ENCODE assay signal across 8 mouse cellular contexts in genomic region chr4:135573251-135573808, GRCm38 (mm10). TPM values are rescaled to one million over a fixed set of nuclear protein-coding genes. Genes with fewer than 3 reads are reported as not detected.
DNase-seq lines count a peak whose midpoint lies in the region; ATAC-seq and TF ChIP-seq lines count a peak whose summit lies in the region.

Gene Grhl3, minus strand, starts transcription at chr4:135573630.

- peak within 1 kb of the TSS; percentile 52 for H3K9ac ChIP-seq in heart, embryonic 15.5 days

- no peak for TF ChIP-seq POLR2A in brain, embryonic 14.5 days (IDR thresholded peaks at IDR 0.05; ENCODE audit: borderline replicate concordance, extremely low read depth, insufficient read depth, insufficient read length, poor library complexity, severe bottlenecking)

- no peaks in the 10 kb centered on the region for H3K9me3 ChIP-seq in heart, embryonic 15.5 days (replicated peaks)

- no peak within 1 kb of the TSS for H3K27ac ChIP-seq in gastrocnemius, adult 2 months
- H3K27ac ChIP-seq in heart, embryonic 15.5 days: peak within 1 kb of the TSS; percentile 85

- H3K4me1 ChIP-seq in heart, embryonic 15.5 days (replicated peaks): peaks cover 55% of the 10 kb centered on the region

- ATAC-seq in heart, embryonic 15.5 days (replicated peaks; ENCODE audit: insufficient number of reproducible peaks, insufficient read depth, low FRiP score, low read depth): peak; percentile 26

- peak within 1 kb of the TSS; percentile 56 for H3K4me3 ChIP-seq in gastrocnemius, adult 2 months
- peak within 1 kb of the TSS; percentile 53 for H3K4me3 ChIP-seq in heart, embryonic 15.5 days

- intact Hi-C loops in gastrocnemius, adult 2 months (cut with DNase I): no loop called here
- intact Hi-C loops in gastrocnemius, postnatal 36 days (cut with DNase I): loop anchor here (5.0 kb wide), 1 partner anchor 84 kb away; no protein-coding TSS in a partner anchor

- WGBS in heart, embryonic 15.5 days: under 1% methylated on average over 31 of the region's 31 CpGs

- H3K36me3 ChIP-seq in heart, embryonic 15.5 days: no peaks in the 10 kb centered on the region
- H3K36me3 ChIP-seq in splenic B cell, adult 2 months (ENCODE audit: control insufficient read depth, insufficient read depth, low read length, poor library complexity, severe bottlenecking): no peaks in the 10 kb centered on the region

- DNase-seq in gastrocnemius, adult 2 months: peak; percentile 33
- DNase-seq in gastrocnemius, postnatal 36 days: no peak
- DNase-seq in brain, embryonic 14.5 days (ENCODE audit: low read depth): peak; percentile 61
- peak; percentile 8 to 16 for DNase-seq in layer of hippocampus, postnatal 36 days
- peak; percentile 21 for DNase-seq in lung, postnatal 25 days (ENCODE audit: low spot score)
- DNase-seq in splenic B cell, adult 2 months (ENCODE audit: low read depth, low spot score): peak; percentile 38
- no peak for DNase-seq in spleen, adult 12 weeks (ENCODE audit: low spot score)

- H3K4me2 ChIP-seq in heart, embryonic 15.5 days: peak within 1 kb of the TSS; percentile 71

- no peak for TF ChIP-seq CTCF in gastrocnemius, adult 2 months (IDR thresholded peaks at IDR 0.05)
- TF ChIP-seq CTCF in brain, embryonic 14.5 days (IDR thresholded peaks at IDR 0.05; ENCODE audit: borderline replicate concordance, extremely low read depth, insufficient read depth, insufficient read length): peak; percentile 12; the same call in 1 of the 2 replicates

- H3K27me3 ChIP-seq in heart, embryonic 15.5 days: peaks cover 40% of the 10 kb centered on the region
- peaks cover 3% of the 10 kb centered on the region; the same call in 1 of the 2 replicates for H3K27me3 ChIP-seq in splenic B cell, adult 2 months (ENCODE audit: control insufficient read depth, insufficient read depth, low read length, poor library complexity, severe bottlenecking)

RNA-seq across cellular contexts. Expression of gene Grhl3, which starts in this region (rescaled TPM):
- not detected for total RNA-seq in gastrocnemius, adult 2 months (2021)
- under 1 TPM; 0.08 to 0.20 TPM for total RNA-seq in gastrocnemius, postnatal 36 days (2021)
- polyA plus RNA-seq in brain, embryonic 14.5 days (2012; rRNA removed): 1.6 TPM in 2 replicates
- polyA plus RNA-seq in heart, embryonic 15.5 days (2015; fragmentation: Nextera tagmentation; extraction: Ambion mirVana): 5.4 and 5.9 TPM in 2 replicates
- total RNA-seq in layer of hippocampus, postnatal 36 days (2021): under 1 TPM; 0.66 to 0.70 TPM

Comparison
In these comparisons a context has a peak if more than half of its experiments do, and no peak if none do; other contexts are left out.
1. Peak in DNase-seq and H3K4me3 ChIP-seq in gastrocnemius, adult 2 months; RNA of the gene not detected or under 1 TPM.
2. Peak in DNase-seq in layer of hippocampus, postnatal 36 days; RNA of the gene not detected or under 1 TPM.
3. DNase-seq: peak in brain, embryonic 14.5 days (single experiment), lung, postnatal 25 days (single experiment) and splenic B cell, adult 2 months (single experiment); none in gastrocnemius, postnatal 36 days (0 of 2) and spleen, adult 12 weeks (single experiment).